Mouse (Mus musculus) liver, adult 2 months (tissue): ENCODE measurements around the gene Robo1. TPM values are rescaled to one million over a fixed set of nuclear protein-coding genes. Genes with fewer than 3 reads are reported as not detected.

ENCODE experiments used
- DNase-seq: peaks from one replicate; pipeline ENCODE4 v3.0.0-alpha.2; 2011; ENCODE audit warnings: low read depth, low spot score; ENCODE audit errors: extremely low read depth
- H3K27ac ChIP-seq: fragments of 200-500 bp; replicated peaks from 2 replicates; pipeline ENCODE4 v1.5.1; 2012; ENCODE audit warnings: low read depth, mild to moderate bottlenecking, control low read depth, inconsistent platforms, low read length; ENCODE audit not compliant: insufficient read depth
- H3K27me3 ChIP-seq: fragments of 200-500 bp; 2 replicates; pipeline ENCODE4 v1.6.1; 2012; ENCODE audit warnings: mild to moderate bottlenecking, moderate library complexity, low read length, inconsistent platforms; ENCODE audit not compliant: control insufficient read depth, insufficient read depth
- H3K36me3 ChIP-seq: fragments of 200-500 bp; 2 replicates; pipeline ENCODE4 v1.6.1; 2012; ENCODE audit warnings: low read length, inconsistent platforms; ENCODE audit not compliant: control insufficient read depth, insufficient read depth
- H3K4me1 ChIP-seq: fragments of 200-500 bp; 2 replicates; pipeline ENCODE4 v1.6.1; 2011; ENCODE audit warnings: low read length; ENCODE audit not compliant: control insufficient read depth, insufficient read depth
- H3K4me3 ChIP-seq: fragments of 200-500 bp; 2 replicates; pipeline ENCODE4 v1.5.1; 2011; ENCODE audit warnings: low read depth, mild to moderate bottlenecking, control low read depth, low read length, moderate library complexity; ENCODE audit not compliant: insufficient read depth
- H3K79me2 ChIP-seq: fragments of 200-500 bp; 2 replicates; pipeline ENCODE4 v1.6.1; 2012; ENCODE audit warnings: inconsistent platforms, mild to moderate bottlenecking, low read length, moderate library complexity; ENCODE audit not compliant: control insufficient read depth, insufficient read depth
- H3K9ac ChIP-seq: fragments of 200-500 bp; 2 replicates; pipeline ENCODE4 v1.6.1; 2012; ENCODE audit warnings: low read depth, mild to moderate bottlenecking, control low read depth, inconsistent platforms, low read length
- CTCF ChIP-seq: fragments of 200-500 bp; IDR thresholded peaks from 2 replicates; pipeline ENCODE4 v1.5.1; 2011; ENCODE audit warnings: low read depth, low read length, control low read depth
- POLR2A ChIP-seq: fragments of 200-500 bp; IDR thresholded peaks from 2 replicates; pipeline ENCODE4 v1.6.1; 2011; ENCODE audit warnings: low read length, control low read depth; ENCODE audit not compliant: insufficient read depth; ENCODE audit errors: extremely low read depth
- WGBS: fragments of 180-500 bp; shearing (Covaris S2); methylation state at CpG from one replicate; pipeline ENCODE4 v1.1.7; 2018; 5-methylcytosine and 5-hydroxymethylcytosine counted together
- polyA plus RNA-seq: library from polyadenylated mRNA; depleted of rRNA; stranded (reverse); fragments of >200 nt; gene quantifications from 2 replicates; pipeline ENCODE4 v1.2.3, GENCODE M21; 2012
- total RNA-seq: library from RNA; depleted of rRNA; stranded (reverse); fragments of >200 nt; gene quantifications from 2 replicates; pipeline ENCODE4 v1.2.3, GENCODE M21; 2014

Gene Robo1
- total and polyA plus RNA-seq, 2 experiments = 4.5 to 6.4 TPM

DNA sequence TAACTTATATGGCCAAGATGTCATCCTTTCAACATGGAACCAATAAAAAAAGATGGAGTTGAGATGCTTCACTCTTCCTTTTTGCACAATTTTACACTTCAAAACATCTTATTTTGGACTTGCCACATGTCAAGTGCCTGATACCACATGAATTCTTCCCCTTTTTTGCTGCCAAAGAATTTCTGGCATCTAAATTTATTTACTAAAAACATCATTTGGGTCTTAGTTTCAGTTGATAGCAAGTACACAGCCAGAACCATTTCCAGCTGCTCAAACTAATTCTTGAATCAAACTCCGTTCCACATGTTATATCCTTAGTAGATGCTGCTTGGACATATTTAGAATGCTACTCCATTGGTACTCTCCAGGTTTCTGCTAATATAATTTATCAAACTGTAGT, 267.1 kb downstream of the Robo1 start:
- no peak for TF ChIP-seq POLR2A
- TF ChIP-seq CTCF = no peak
- no peak overlapping the region for H3K4me3 ChIP-seq
- WGBS = 86% methylated on average over 1 of the region's 1 CpGs
- no peak overlapping the region for H3K9ac ChIP-seq
- DNase-seq = no peak
- H3K79me2 ChIP-seq = no peaks in the 10 kb centered on the region
- no peaks in the 10 kb centered on the region for H3K4me1 ChIP-seq
- H3K27ac ChIP-seq = no peak overlapping the region
- no peaks in the 10 kb centered on the region for H3K27me3 ChIP-seq
- H3K36me3 ChIP-seq = no peaks in the 10 kb centered on the region

DNA sequence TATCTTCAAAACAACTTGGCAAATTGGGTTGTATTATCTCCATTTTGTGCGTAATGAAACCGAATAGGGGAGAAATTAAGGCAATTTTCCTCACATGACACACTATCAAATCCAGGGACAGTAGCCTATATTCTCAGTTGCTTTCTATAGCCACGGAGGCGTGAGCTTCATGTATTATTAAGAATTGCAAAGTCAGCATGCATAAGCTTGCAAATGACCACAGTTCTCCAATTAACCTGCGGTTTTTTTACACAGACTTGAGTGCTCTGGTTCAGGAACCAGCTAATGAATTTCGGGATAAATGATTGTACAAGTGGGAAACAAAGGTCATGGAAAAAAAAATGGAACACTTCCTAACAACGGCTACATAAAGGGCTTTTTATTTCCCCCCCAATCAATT, 268.9 kb downstream of the Robo1 start:
- H3K4me3 ChIP-seq = no peak overlapping the region
- no peaks in the 10 kb centered on the region for H3K79me2 ChIP-seq
- no peaks in the 10 kb centered on the region for H3K27me3 ChIP-seq
- WGBS = 77% methylated on average over 7 of the region's 7 CpGs
- no peaks in the 10 kb centered on the region for H3K4me1 ChIP-seq
- H3K36me3 ChIP-seq = no peaks in the 10 kb centered on the region
- no peak overlapping the region for H3K27ac ChIP-seq
- no peak for DNase-seq
- H3K9ac ChIP-seq = no peak overlapping the region
- TF ChIP-seq CTCF (no peak), POLR2A (no peak)

DNA sequence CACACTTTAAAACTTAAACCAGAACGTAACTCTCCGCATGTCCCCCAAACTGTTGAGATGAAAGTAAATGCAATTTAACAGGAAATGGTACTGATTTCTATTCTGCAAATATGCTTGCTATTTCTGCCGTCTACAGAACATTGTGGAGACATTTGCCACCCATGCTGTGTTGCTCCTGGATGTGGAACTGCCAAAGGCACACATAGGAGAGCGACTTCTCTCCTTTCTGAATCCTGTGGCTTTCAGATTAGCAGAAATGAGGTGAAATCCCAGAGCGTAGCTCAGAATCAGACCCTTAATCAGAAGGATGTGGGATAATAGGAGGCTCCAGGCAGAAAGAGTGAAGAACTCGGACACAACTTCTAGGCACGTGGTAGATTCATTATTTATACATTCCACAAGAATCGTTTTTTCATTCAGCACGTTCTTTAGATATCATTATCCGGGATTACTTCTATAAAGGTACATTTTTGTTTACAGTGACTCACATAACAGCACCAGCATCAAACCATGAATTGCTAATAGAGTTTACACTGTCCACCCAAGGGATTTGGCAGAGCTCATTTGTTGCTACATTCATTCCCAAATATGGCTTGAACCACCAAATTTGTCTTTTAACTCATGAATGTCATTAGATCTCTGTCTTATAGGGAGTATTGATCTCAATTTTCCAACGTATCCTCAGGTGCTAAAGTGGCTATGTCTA, 276.5 kb downstream of the Robo1 start:
- Histone ChIP-seq H3K4me3 (no peak overlapping the region), H3K27ac (no peak overlapping the region), H3K9ac (no peak overlapping the region), H3K36me3 (no peaks in the 10 kb centered on the region), H3K79me2 (no peaks in the 10 kb centered on the region), H3K27me3 (no peaks in the 10 kb centered on the region), H3K4me1 (no peaks in the 10 kb centered on the region)
- DNase-seq = no peak
- 75% methylated on average over 11 of the region's 11 CpGs for WGBS
- TF ChIP-seq CTCF (no peak), POLR2A (no peak)

DNA sequence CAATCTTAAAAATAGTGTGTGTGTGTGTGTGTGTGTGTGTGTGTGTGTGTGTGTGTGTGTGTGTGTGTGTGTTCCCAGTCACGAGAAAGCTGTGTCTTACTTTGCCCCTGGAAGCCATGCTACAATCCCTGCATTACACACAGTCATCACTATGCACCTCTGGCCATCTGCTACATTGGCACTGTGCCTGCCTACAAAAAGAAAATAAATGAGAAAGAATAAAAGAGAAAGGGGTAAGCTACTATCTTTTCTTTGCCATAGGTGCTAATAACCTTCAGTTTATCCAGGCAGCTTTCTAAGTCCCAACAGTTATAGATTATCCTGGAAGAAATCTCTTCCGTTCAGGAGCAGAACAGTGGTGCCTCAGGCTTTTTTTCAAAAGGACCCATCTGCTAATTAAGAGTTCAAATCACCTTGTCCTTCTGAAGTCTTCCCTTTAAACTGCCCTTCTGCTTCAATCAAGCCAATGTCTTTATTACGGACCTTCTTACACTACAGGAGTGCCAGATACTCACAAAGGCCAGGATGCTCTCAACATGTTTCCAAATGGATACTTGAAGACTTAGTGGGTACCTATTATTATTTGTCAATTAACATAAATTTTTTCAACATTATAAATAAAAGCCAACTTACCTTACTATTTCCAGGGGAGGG, 277.2 kb downstream of the Robo1 start:
- Histone ChIP-seq H3K9ac (no peak overlapping the region), H3K4me1 (no peaks in the 10 kb centered on the region), H3K36me3 (no peaks in the 10 kb centered on the region), H3K27ac (no peak overlapping the region), H3K27me3 (no peaks in the 10 kb centered on the region), H3K4me3 (no peak overlapping the region), H3K79me2 (no peaks in the 10 kb centered on the region)
- no peak for DNase-seq
- WGBS = 70% methylated on average over 3 of the region's 3 CpGs
- TF ChIP-seq POLR2A = no peak
- TF ChIP-seq CTCF = no peak

DNA sequence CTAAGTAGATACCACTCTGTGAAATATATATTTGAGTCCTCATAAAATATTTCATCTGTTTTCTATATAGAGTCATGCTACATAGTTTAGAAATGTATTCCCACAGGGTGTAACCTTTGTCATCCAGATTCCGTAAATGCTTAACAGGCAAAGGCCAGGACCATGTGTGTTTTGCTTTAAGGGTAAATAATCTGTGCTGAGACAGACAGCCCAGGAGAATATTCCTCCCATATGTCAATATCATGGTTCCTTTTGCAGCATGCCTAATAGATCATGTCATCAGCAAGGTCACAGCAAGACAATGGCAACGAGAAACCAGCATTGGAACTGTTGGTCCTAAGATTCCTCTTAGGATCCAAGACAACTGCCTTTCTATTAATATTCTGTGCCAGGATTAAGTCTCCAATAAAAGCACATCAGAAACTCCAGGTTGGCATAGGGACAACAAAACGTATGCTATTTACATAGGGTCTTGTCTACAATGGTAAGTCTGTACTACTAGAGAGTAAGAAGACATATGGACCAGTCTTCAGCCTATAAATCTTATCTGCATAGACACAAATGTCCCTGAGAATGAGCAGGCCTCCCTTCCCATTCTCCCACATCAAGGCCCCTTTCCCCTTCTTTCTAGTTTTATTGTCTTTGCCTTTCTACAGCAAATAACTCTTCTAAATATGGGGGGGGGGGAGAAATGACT, 279.4 kb downstream of the Robo1 start:
- WGBS = 68% methylated on average over 3 of the region's 3 CpGs
- DNase-seq = no peak
- H3K4me3 ChIP-seq = no peak overlapping the region

More for the DNA sequence above, 279.4 kb downstream of the Robo1 start:
- TF ChIP-seq POLR2A (no peak), CTCF (no peak)
- no peaks in the 10 kb centered on the region for H3K79me2 ChIP-seq
- H3K4me1 ChIP-seq = no peaks in the 10 kb centered on the region
- H3K27me3 ChIP-seq = no peaks in the 10 kb centered on the region
- H3K36me3 ChIP-seq = no peaks in the 10 kb centered on the region
- no peak overlapping the region for H3K27ac ChIP-seq
- H3K9ac ChIP-seq = no peak overlapping the region
